Comparison of ENCODE assay signal across 9 mouse cellular contexts in the genomic region with DNA sequence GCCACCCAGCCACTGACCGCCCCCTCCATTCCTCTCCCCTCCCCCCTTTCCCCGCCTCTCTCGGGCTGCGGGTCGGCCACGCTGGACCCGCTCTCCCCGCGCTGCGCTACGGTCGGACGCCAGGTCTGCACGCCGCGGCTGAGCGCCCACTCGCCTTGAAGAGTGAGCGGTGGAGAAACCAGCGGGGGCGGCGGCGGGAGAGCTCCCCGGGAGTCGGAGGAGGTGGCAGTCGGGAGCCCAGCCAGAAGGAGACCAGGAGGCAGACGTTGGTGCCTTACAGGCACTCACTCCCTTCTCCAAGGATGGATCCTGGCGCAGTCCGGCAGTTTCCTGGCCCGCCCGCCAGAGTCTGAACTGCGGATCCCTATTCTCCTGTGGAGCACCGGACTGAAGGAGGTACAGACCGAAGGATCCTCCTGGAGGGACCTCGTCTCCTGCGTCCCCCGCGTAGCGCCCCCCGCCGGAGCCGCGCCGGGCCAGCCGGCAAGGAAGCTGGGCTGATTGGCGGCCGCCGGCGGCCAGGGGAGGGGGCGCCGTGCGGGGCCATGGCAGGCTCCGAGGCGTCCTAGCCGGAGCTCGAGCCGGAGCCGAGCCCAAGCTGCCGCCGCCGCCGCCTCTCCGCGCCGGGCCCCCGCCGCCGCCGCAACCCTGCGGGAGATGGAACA. TPM values are rescaled to one million over a fixed set of nuclear protein-coding genes. Genes with fewer than 3 reads are reported as not detected.
DNase-seq lines count a peak whose midpoint lies in the region; ATAC-seq and TF ChIP-seq lines count a peak whose summit lies in the region.
"Had no signal": no experiment of that assay in that cellular context is flagged by ENCODE, and none has a peak within 500 bp of the region (broad histone marks: within the 10 kb centered on the region; RNA-seq: fewer than 3 reads in every experiment).

No protein-coding gene starts in this region.

- no peak for TF ChIP-seq CTCF in heart, postnatal 0 days (IDR thresholded peaks at IDR 0.05; ENCODE audit: low read depth)

- H3K36me3 ChIP-seq in heart, postnatal 0 days (replicated peaks; ENCODE audit: control insufficient read depth, insufficient read depth, low read length): no peaks in the 10 kb centered on the region
- H3K36me3 ChIP-seq in neural tube, embryonic 11.5 days (ENCODE audit: control insufficient read depth, insufficient read depth, low read length): no peaks in the 10 kb centered on the region

- intact Hi-C loops in left cerebral cortex, postnatal 25 days (cut with DNase I): no loop called here

- no peaks in the 10 kb centered on the region for H3K9me3 ChIP-seq in heart, postnatal 0 days (replicated peaks; ENCODE audit: control insufficient read depth, low read length)
- H3K9me3 ChIP-seq in neural tube, embryonic 11.5 days (ENCODE audit: control insufficient read depth, low read length): no peaks in the 10 kb centered on the region

- no peak overlapping the region for H3K27ac ChIP-seq in heart, postnatal 0 days (ENCODE audit: low read depth)
- H3K27ac ChIP-seq in neural tube, embryonic 11.5 days (ENCODE audit: low read depth, low read length): no peak overlapping the region

- DNase-seq in layer of hippocampus, adult 11-12 months (ENCODE audit: low spot score): peak; percentile 62
- no peak for DNase-seq in layer of hippocampus, adult 9-10 months (ENCODE audit: low spot score)
- DNase-seq in embryo, embryonic 9.5 days (ENCODE audit: extremely low spot score): peak; percentile 68
- DNase-seq in heart, postnatal 0 days (ENCODE audit: low spot score): no peak
- DNase-seq in left cerebral cortex, postnatal 25 days (ENCODE audit: low spot score in 2 of 2): peak; percentile 72 to 86
- peak; percentile 72 for DNase-seq in neural tube, embryonic 11.5 days (ENCODE audit: low spot score)
- no peak for DNase-seq in adipocyte (ENCODE audit: low spot score)

- TF ChIP-seq EP300 in heart, postnatal 0 days (IDR thresholded peaks at IDR 0.05; ENCODE audit: low read depth): no peak

- peaks cover 76% of the 10 kb centered on the region for H3K27me3 ChIP-seq in heart, postnatal 0 days (ENCODE audit: control insufficient read depth, insufficient read depth, low read length)
- H3K27me3 ChIP-seq in neural tube, embryonic 11.5 days (ENCODE audit: control insufficient read depth, insufficient read depth, low read length): peaks cover 41% of the 10 kb centered on the region

- H3K4me1 ChIP-seq in heart, postnatal 0 days (ENCODE audit: control insufficient read depth, insufficient read depth): no peaks in the 10 kb centered on the region
- H3K4me1 ChIP-seq in neural tube, embryonic 11.5 days (ENCODE audit: control insufficient read depth, insufficient read depth, low read length): peaks cover 3% of the 10 kb centered on the region; the same call in 1 of the 2 replicates

- peak overlapping the region; percentile 66 for H3K4me2 ChIP-seq in heart, postnatal 0 days (ENCODE audit: low read depth, low read length)
- H3K4me2 ChIP-seq in neural tube, embryonic 11.5 days (ENCODE audit: low read depth): peak overlapping the region; percentile 99

- peak overlapping the region; percentile 43 for H3K4me3 ChIP-seq in heart, postnatal 0 days (ENCODE audit: low read depth, low read length)
- peak overlapping the region; percentile 60 for H3K4me3 ChIP-seq in neural tube, embryonic 11.5 days (ENCODE audit: low read depth, low read length)
- H3K4me3 ChIP-seq: myocyte had no signal

- H3K9ac ChIP-seq in heart, postnatal 0 days (replicated peaks; ENCODE audit: low read depth, low read length): no peak overlapping the region
- H3K9ac ChIP-seq in neural tube, embryonic 11.5 days (ENCODE audit: low read length): peak overlapping the region; percentile 67

- WGBS in heart, postnatal 0 days: under 1% methylated on average over 51 of the region's 70 CpGs
- WGBS in neural tube, embryonic 11.5 days: 0% methylated on average over 59 of the region's 70 CpGs

- ATAC-seq in heart, postnatal 0 days (ENCODE audit: insufficient read depth, low read depth): no peak
- peak; percentile 40 for ATAC-seq in neural tube, embryonic 11.5 days (ENCODE audit: insufficient read depth, low FRiP score, low TSS enrichment)
- ATAC-seq in monocyte, adult 5-6 weeks (replicated peaks; ENCODE audit: insufficient number of reproducible peaks, low FRiP score, low TSS enrichment, poor library complexity, severe bottlenecking): no peak

RNA-seq across cellular contexts. Expression of a gene that starts 0.7 kb away (rescaled TPM):
- not detected in 2 replicates for total RNA-seq in heart, postnatal 0 days (2014; rRNA removed; ENCODE audit: low replicate concordance)
- 0.22 TPM in 1 of 2 replicates, not detected in the other for polyA plus RNA-seq in heart, postnatal 0 days (2015; fragmentation: Nextera tagmentation; extraction: Ambion mirVana)
- 10 to 100 TPM; 56.2 to 57.9 TPM for total RNA-seq in left cerebral cortex, postnatal 25 days (2021)
- polyA plus RNA-seq in neural tube, embryonic 11.5 days (2014; fragmentation: Nextera tagmentation; extraction: Ambion mirVana): 7.9 and 8.0 TPM in 2 replicates
- total RNA-seq in monocyte, adult 5-6 weeks (2017): not detected in 3 replicates
- polyA plus RNA-seq: myocyte had no signal

Comparison
In these comparisons a context has a peak if more than half of its experiments do, and no peak if none do; other contexts are left out.
1. DNase-seq: peak in layer of hippocampus, adult 11-12 months (single experiment), embryo, embryonic 9.5 days (single experiment), left cerebral cortex, postnatal 25 days (2 of 2) and neural tube, embryonic 11.5 days (single experiment); none in layer of hippocampus, adult 9-10 months (single experiment), heart, postnatal 0 days (single experiment) and adipocyte (single experiment).
2. RNA of a gene that starts 0.7 kb away (total RNA-seq): 56.2 to 57.9 TPM in left cerebral cortex, postnatal 25 days; not detected in heart, postnatal 0 days and not detected in monocyte, adult 5-6 weeks; every median in the first group is over 10 times any median in the second.